ENCODE assay signal across 17 mouse cellular contexts in the genomic region with DNA sequence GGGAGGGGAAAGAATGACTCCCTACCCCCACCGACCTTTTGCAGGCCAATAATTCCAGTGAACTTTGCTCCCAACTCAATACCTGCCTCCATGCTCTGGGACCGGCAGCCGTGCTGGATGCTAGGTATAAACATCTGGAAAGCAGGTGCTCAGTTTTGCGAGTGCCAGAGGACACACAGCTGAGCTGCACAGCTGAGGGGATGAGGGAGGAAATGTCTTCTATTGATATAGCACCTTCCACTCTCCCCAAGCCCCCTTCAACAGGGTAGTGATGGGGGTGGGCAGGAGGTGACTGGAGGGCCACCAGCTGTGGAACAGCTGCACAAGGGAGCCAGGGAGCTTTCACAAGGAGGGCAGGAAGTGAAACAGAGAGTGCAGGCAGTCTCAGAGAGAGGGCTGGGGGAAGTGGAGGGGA.
A peak's percentile ranks its signal among the peaks of the same experiment; 100 is the strongest.
DNase-seq lines count a peak whose midpoint lies in the region; ATAC-seq and TF ChIP-seq lines count a peak whose summit lies in the region.
"Had no signal": no experiment of that assay in that cellular context is flagged by ENCODE, and none has a peak within 500 bp of the region (broad histone marks: within the 10 kb centered on the region; RNA-seq: fewer than 3 reads in every experiment).

No protein-coding gene starts in this region.

- no peak overlapping the region for H3K4me3 ChIP-seq in heart, embryonic 15.5 days
- no peak overlapping the region for H3K4me3 ChIP-seq in stomach, embryonic 14.5 days (ENCODE audit: low read depth, low read length)
- H3K4me3 ChIP-seq in stomach, postnatal 0 days (ENCODE audit: low read depth, low read length), result no peak overlapping the region
- no peak overlapping the region for H3K4me3 ChIP-seq in limb, embryonic 11.5 days (ENCODE audit: low read depth, low read length)
- H3K4me3 ChIP-seq: embryonic facial prominence, embryonic 15.5 days; forebrain, embryonic 15.5 days had no signal

- TF ChIP-seq EP300 in stomach, postnatal 0 days (optimal IDR thresholded peaks at IDR 0.05), result no peak

- DNase-seq in heart, postnatal 4 days, result no peak
- no peak for DNase-seq in stomach, postnatal 0 days (ENCODE audit: low spot score)
- DNase-seq in limb, embryonic 11.5 days (ENCODE audit: low spot score), result peak; percentile 78
- peak; percentile 56 for DNase-seq in yolk sac, embryonic 10.5 days (ENCODE audit: low spot score)
- no peak for DNase-seq in cerebellum, adult 9-10 months
- DNase-seq in testis, postnatal 10 days (ENCODE audit: low spot score), result no peak
- DNase-seq: cerebellum, adult 2 months; kidney, adult 8-10 months; layer of hippocampus, adult 9-11 months; lung, postnatal 14 days; thymus, postnatal 4 days had no signal

- H3K9ac ChIP-seq in heart, embryonic 15.5 days, result no peak overlapping the region
- no peak overlapping the region for H3K9ac ChIP-seq in stomach, embryonic 14.5 days (replicated peaks; ENCODE audit: low read depth, low read length)
- H3K9ac ChIP-seq in stomach, postnatal 0 days (ENCODE audit: low read length), result no peak overlapping the region
- no peak overlapping the region for H3K9ac ChIP-seq in limb, embryonic 11.5 days (ENCODE audit: low read length)
- H3K9ac ChIP-seq: embryonic facial prominence, embryonic 15.5 days; forebrain, embryonic 15.5 days had no signal

- 0 out of 2 replicates have a peak, but pooled peaks have one; percentile 10 for ATAC-seq in heart, embryonic 15.5 days (replicated peaks; ENCODE audit: insufficient number of reproducible peaks, insufficient read depth, low FRiP score, low read depth)
- ATAC-seq in stomach, embryonic 14.5 days (ENCODE audit: insufficient number of reproducible peaks, insufficient read depth, low FRiP score, low read depth), result peak; percentile 85; the same call in 1 of the 2 replicates
- no peak for ATAC-seq in stomach, postnatal 0 days (ENCODE audit: low FRiP score, low TSS enrichment)
- ATAC-seq in limb, embryonic 11.5 days (ENCODE audit: insufficient number of reproducible peaks, low FRiP score, low TSS enrichment, low read depth), result peak; percentile 95
- ATAC-seq: forebrain, embryonic 15.5 days; Patski had no signal

- H3K36me3 ChIP-seq in heart, embryonic 15.5 days, result no peaks in the 10 kb centered on the region
- no peaks in the 10 kb centered on the region for H3K36me3 ChIP-seq in stomach, embryonic 14.5 days (ENCODE audit: control insufficient read depth, insufficient read depth, low read length)
- H3K36me3 ChIP-seq in stomach, postnatal 0 days (ENCODE audit: control insufficient read depth, insufficient read depth, low read length), result no peaks in the 10 kb centered on the region
- H3K36me3 ChIP-seq in limb, embryonic 11.5 days (ENCODE audit: control insufficient read depth, insufficient read depth, low read length), result no peaks in the 10 kb centered on the region
- H3K36me3 ChIP-seq: embryonic facial prominence, embryonic 15.5 days; forebrain, embryonic 15.5 days had no signal

- H3K4me2 ChIP-seq in heart, embryonic 15.5 days, result no peak overlapping the region
- H3K4me2 ChIP-seq in stomach, embryonic 14.5 days (replicated peaks; ENCODE audit: low read depth, low read length), result no peak overlapping the region
- H3K4me2 ChIP-seq in stomach, postnatal 0 days (replicated peaks; ENCODE audit: low read depth), result no peak overlapping the region
- no peak overlapping the region for H3K4me2 ChIP-seq in limb, embryonic 11.5 days (ENCODE audit: low read depth, severe bottlenecking)
- H3K4me2 ChIP-seq: embryonic facial prominence, embryonic 15.5 days; forebrain, embryonic 15.5 days; midbrain, embryonic 11.5 days had no signal

- no peaks in the 10 kb centered on the region for H3K4me1 ChIP-seq in heart, embryonic 15.5 days (replicated peaks)
- H3K4me1 ChIP-seq in stomach, embryonic 14.5 days (ENCODE audit: control insufficient read depth, insufficient read depth, low read length), result peaks cover 8% of the 10 kb centered on the region; the same call in 1 of the 2 replicates
- H3K4me1 ChIP-seq in stomach, postnatal 0 days (replicated peaks; ENCODE audit: control insufficient read depth, insufficient read depth), result no peaks in the 10 kb centered on the region
- H3K4me1 ChIP-seq in limb, embryonic 11.5 days (ENCODE audit: control insufficient read depth, insufficient read depth, low read length), result peaks cover 12% of the 10 kb centered on the region
- H3K4me1 ChIP-seq: embryonic facial prominence, embryonic 15.5 days; forebrain, embryonic 15.5 days had no signal

- no peaks in the 10 kb centered on the region for H3K27me3 ChIP-seq in heart, embryonic 15.5 days
- H3K27me3 ChIP-seq in stomach, embryonic 14.5 days (ENCODE audit: control insufficient read depth, insufficient read depth, low read length), result no peaks in the 10 kb centered on the region
- no peaks in the 10 kb centered on the region for H3K27me3 ChIP-seq in stomach, postnatal 0 days (ENCODE audit: control insufficient read depth, insufficient read depth, low read length)
- H3K27me3 ChIP-seq in limb, embryonic 11.5 days (ENCODE audit: control insufficient read depth, insufficient read depth, low read length), result no peaks in the 10 kb centered on the region
- H3K27me3 ChIP-seq: embryonic facial prominence, embryonic 15.5 days; forebrain, embryonic 15.5 days had no signal

- H3K9me3 ChIP-seq in heart, embryonic 15.5 days (replicated peaks), result no peaks in the 10 kb centered on the region
- H3K9me3 ChIP-seq in stomach, embryonic 14.5 days (ENCODE audit: control insufficient read depth, low read depth, low read length), result no peaks in the 10 kb centered on the region
- no peaks in the 10 kb centered on the region for H3K9me3 ChIP-seq in stomach, postnatal 0 days (ENCODE audit: control insufficient read depth, low read length)
- no peaks in the 10 kb centered on the region for H3K9me3 ChIP-seq in limb, embryonic 11.5 days (ENCODE audit: control insufficient read depth, low read length)
- H3K9me3 ChIP-seq: embryonic facial prominence, embryonic 15.5 days; forebrain, embryonic 15.5 days had no signal

- TF ChIP-seq CTCF in stomach, postnatal 0 days (IDR thresholded peaks at IDR 0.05; ENCODE audit: low read depth), result no peak

- 43% methylated on average over 4 of the region's 4 CpGs for WGBS in heart, embryonic 15.5 days
- 17% methylated on average over 4 of the region's 4 CpGs for WGBS in stomach, embryonic 14.5 days
- 31% methylated on average over 4 of the region's 4 CpGs for WGBS in stomach, postnatal 0 days
- 5% methylated on average over 4 of the region's 4 CpGs for WGBS in limb, embryonic 11.5 days

- H3K27ac ChIP-seq in heart, embryonic 15.5 days, result no peak overlapping the region
- no peak overlapping the region for H3K27ac ChIP-seq in stomach, embryonic 14.5 days (ENCODE audit: low read length)
- H3K27ac ChIP-seq in stomach, postnatal 0 days (replicated peaks), result no peak overlapping the region
- H3K27ac ChIP-seq in limb, embryonic 11.5 days (replicated peaks; ENCODE audit: low read depth, low read length), result no peak overlapping the region
- H3K27ac ChIP-seq: embryonic facial prominence, embryonic 15.5 days; forebrain, embryonic 15.5 days had no signal

Comparison
In these comparisons a context has a peak if more than half of its experiments do, and no peak if none do; other contexts are left out.
1. DNase-seq: peak in limb, embryonic 11.5 days (single experiment) and yolk sac, embryonic 10.5 days (single experiment); none in heart, postnatal 4 days (single experiment), stomach, postnatal 0 days (single experiment), cerebellum, adult 9-10 months (single experiment) and testis, postnatal 10 days (single experiment).